Mouse (Mus musculus): ENCODE results near the gene Hcfc1.

Gene Hcfc1

DNA sequence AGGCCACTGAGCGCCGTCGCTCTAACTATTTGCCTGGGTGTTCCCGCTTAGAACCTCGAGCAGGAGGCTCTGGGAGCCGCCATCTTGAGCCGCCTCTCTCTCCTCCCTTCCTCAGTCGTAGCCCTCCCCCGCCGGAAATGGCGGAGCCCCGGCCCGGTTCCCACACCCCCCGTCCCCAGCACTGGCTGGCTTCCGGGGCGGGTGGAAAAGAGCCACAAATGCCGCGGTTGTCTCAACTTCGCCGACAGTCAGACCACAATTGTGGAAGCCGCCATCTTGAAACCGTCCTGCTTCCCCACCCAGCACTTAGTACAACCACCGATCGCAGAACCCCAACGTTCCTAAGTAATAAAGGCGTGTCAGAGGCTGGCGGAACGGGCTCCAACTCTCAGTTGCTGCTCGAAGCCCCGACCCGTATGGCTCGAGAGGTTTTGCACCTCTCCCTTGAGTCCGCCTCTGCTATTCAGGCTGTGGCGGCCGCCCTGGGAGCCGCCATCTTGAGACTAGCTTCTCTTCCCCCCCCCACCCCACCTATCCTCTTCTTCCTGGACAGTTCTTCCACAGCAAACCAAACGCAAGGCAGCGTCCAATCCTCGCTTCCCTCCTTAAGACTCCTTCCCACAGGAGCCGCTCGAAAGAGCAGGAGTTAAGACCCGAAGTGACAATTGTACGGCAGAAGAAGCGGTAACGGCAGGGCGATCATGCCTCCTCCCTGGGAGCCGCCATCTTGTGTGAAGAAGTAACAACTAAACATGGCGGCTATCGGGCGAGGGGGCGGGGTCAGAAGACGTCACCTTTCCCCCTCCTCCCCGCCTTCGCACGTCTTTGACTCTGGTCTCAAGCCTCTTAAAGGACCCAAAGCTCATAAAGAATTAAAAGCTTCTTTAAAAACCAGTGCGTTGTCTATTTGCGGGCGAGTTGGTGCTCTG lies at the start of gene Hcfc1:
Gene Hcfc1 (minus strand): TSS at position 110 of the 929 bp plus-strand sequence.
- DNase-seq (ENCODE audit: low spot score in 2 of 2), result peak; percentile 83 to 87

DNA sequence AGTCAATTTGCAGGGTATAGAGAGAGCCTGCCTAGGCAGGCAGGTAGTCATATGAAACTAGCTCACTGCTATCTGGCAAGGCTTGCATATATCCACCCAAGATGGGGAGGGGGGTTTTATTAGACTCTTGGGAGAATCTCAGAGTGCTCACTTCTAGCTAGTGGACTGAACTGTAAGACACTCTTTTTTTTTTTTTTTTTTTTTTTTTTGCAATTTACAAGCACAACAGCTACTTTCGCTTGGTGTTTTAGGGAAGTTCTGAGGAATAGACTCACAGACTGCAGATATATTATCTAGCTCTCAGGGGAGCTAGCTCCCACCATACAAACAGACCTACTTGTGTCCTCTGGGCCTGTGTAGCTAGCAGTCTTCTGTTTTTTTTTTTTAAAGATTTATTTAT lies 48.4 kb upstream of the Hcfc1 start:
- no peak for DNase-seq (ENCODE audit: low spot score in 2 of 2)

DNA sequence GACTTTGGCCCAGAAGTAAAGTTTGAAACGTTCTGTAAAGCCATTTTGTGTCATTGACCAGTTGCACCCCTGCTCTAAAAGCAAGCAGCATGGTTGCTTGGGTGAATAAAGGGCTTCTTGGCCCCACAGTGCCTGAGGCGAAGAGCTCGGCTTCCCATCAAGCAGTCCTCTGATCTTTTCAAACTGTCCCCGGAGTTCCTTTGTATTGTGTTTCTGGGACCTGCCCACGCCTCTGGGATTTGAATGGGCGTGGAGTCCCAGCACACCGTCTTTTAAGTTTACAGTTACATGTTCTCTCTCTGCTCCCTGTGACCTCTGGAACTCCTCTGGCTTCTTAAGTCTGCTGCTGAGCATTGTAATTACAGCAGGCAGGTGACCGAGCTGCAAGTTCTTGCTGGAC lies 41.9 kb upstream of the Hcfc1 start:
- DNase-seq (ENCODE audit: low spot score in 2 of 2), result no peak

DNA sequence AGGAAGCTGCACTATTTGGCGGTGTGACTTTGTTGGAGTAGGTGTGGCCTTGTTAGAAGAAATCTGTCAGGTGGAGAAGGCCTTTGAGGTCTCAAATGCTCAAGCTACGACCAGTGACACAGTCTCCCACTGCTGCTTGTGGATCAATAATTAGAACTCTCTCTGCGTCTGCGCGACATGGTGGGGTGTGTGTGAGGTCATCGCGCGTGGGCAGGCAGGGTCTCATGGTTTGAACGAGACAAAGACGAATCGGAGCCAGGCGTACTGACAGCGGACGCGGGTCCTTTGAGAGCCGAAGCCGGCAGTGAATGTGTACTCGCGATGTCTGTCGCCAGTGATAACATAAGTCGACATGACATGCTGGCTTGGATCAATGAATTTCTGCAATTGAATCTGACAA lies 40.2 kb upstream of the Hcfc1 start:
- no peak for DNase-seq (ENCODE audit: low spot score in 2 of 2)

DNA sequence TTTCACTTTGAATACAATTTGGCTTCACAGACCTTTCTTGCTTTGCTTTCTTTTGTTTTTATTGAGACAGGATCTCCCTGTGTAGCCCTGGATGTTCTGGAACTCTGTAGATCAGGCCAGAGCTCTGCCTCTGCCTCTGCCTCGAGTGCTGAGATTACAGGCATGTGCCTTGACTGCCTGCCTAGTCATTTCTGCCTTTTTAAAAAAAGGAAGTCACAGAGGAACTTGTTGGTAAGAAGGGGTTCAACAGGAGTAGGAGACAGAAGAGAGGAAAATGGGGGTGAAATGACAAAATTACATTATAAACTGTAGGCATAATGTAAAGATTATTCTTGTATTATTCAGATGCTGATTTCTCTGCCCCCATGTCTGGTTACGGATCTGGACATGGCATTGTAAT lies 37.5 kb upstream of the Hcfc1 start:
- DNase-seq (ENCODE audit: low spot score in 2 of 2), result no peak

DNA sequence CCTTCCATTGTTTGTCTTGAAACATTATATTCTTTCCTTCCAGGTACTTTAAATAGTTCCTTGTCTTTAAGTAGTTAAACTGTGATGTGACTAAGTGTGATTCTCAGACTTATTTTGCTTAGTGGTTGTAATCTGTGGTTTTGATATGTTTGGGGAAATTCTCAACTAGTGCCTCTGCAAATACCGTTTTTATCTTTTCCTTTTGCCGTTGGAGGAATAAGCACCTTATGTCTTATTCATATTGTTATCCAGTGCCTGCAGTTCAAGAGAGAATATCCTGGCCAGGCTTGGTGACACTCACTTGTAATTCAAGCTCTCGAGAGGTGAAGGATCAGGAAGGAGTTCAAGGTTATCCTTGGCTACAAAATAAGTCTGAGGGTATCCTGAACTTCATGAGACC lies 34.9 kb upstream of the Hcfc1 start:
- DNase-seq (ENCODE audit: low spot score in 2 of 2), result no peak

DNA sequence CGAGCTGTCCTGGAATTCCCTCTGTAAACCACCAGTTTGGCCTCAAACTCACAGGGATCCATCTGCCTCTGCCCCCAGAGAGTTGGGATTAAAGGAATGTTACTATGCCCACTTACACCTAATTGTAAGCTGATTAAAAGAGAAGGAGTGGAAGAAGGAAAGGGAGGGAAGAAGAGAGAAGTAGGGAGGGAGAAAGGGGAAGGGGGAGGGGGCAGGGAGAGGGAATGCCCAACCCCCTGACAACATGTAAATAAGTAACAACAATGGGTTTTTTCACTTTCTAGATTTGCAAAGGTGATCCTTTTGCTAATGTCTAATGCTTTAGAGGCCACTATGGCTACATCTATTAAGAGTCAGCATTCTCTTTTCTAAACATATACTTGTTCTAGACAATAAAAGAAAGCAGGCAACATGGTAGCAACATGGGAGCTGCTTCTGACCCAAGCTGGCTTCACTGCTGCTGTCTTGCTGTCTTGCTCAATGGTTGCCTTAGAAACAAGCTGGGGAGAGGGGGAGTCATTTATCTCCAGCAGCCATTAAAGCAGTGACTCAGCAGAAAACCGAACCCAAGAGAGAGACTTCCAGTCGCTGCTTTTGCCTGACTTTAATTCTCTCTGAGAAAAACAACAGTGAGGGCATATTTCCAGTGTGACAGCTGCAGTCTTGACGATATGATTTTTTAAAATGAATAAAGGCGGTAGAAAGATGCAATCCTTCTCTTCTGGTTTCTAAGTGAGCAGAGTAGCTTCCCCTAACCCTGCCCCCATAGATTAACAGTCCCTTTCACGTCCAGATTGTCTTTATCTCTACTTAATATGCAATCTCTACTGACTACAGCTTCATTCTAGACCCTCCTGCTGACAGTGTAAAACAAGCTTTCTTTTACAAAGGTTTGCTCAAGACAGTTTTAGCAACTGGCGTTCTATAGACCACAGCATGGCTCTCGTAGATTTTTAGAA lies 33.0 kb upstream of the Hcfc1 start:
- no peak for DNase-seq (ENCODE audit: low spot score in 2 of 2)

DNA sequence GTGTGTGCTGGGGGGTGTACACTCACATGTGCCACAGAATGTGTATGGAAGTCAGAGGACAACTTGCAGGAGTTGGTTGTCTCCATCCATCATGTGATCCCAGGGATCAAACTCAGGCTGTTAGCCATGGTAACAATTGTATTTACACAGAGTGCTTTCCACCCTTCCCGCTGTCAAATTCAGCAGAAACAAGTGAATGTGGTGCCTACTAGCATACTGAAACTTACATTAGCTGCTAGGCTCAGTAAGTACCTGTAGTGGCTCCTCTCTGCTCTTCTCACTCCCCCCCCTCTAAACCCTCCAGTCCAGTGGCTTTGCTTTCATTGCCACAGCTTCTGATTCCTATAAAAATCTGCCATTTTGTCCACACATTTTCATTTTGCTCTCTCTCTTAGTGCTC lies 11.6 kb upstream of the Hcfc1 start:
- no peak for DNase-seq (ENCODE audit: low spot score in 2 of 2)

DNA sequence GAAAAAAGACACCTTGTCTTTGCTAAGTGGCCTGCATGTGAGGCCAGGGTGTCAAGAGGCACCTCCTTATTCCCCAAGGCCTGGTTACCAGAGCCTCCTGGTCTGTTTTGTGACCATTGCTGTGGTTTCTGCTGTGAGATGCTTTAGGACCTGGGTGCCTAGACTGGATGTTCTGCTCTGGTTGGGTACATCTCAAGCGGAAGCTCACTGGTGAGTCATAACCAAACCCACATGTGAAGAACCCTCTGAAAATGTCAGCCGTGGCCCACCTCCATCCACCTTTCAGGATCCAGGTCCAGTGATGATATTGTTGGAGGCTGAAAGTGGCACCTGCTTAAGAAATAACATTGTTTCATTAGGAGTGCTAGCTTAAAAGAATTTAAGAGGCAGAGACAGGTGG lies 10.1 kb upstream of the Hcfc1 start:
- no peak for DNase-seq (ENCODE audit: low spot score in 2 of 2)

DNA sequence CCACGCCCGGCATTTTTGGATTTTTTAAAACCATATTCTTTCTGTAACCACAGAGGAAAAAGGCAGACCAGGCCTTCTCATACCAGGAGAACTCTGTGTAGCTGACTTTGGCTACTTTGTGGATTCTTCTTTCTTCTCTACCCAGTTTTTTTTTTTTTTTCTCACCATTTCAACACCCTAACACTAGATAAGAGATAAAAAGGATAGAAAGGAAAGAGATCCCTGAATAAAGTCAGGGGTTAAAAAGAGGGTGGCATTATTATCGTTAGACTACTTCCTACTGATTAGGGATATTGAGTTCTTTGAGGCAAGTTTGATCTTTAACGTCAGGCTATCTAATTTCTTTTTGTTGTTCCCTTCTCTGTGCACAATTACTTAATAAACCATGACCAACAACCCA lies 6.6 kb upstream of the Hcfc1 start:
- no peak for DNase-seq (ENCODE audit: low spot score in 2 of 2)

DNA sequence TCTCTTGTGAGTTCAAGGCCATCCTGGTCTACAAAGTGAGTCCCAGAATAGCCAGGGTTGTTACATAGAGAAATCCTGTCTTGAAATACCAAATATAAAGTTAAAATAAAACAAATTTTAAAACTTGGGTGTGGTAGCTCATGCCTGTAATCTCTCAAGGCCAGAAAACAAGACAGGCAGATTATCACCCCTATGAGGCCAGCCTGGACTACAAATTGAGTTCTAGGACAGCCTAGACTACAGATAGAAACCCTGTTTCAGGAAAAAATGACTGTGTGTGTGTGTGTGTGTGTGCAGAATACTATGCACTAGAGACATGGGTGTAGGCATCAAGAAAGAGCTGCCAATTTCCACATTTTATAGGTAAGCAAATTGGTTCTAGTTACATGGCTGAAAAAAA lies 4.6 kb upstream of the Hcfc1 start:
- DNase-seq (ENCODE audit: low spot score in 2 of 2), result no peak

DNA sequence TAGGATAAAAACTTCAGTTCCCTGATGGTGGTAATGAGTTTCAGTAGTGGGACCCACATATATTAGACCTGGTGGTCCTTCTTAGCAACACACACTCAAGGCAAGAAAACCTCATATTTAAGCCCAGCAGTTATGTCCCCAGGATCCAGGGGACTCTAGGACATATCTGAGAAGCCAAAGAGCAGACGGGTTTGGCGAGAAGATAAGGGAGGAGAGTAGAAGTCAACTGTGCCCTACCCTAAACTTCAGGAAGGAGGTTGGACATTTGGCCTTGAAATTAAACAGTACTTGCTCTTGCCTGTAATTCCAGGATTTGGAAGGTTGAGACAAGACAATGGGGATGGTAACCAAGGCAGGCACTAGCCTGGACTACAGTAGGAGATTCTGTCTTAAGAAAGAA lies 3.6 kb upstream of the Hcfc1 start:
- no peak for DNase-seq (ENCODE audit: low spot score in 2 of 2)

DNA sequence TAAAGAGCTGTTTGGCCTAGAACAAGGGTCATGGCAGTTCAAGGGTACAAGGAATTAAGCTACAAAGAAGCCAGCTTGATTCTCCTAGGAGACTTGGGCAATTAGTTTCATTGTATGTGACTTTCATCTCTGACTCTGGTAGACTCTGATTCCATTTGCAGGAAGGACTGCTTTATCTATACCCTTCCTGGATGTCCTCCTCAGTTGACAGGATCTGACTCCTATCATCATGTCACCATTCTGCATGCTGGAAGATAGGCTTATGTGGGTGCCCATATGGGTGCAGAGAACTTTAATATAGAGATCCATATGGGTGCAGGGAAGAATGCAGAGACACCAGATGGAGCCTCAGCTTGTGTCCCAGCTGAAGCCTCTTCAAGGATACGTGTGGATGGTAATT lies 3.0 kb upstream of the Hcfc1 start:
- no peak for DNase-seq (ENCODE audit: low spot score in 2 of 2)

DNA sequence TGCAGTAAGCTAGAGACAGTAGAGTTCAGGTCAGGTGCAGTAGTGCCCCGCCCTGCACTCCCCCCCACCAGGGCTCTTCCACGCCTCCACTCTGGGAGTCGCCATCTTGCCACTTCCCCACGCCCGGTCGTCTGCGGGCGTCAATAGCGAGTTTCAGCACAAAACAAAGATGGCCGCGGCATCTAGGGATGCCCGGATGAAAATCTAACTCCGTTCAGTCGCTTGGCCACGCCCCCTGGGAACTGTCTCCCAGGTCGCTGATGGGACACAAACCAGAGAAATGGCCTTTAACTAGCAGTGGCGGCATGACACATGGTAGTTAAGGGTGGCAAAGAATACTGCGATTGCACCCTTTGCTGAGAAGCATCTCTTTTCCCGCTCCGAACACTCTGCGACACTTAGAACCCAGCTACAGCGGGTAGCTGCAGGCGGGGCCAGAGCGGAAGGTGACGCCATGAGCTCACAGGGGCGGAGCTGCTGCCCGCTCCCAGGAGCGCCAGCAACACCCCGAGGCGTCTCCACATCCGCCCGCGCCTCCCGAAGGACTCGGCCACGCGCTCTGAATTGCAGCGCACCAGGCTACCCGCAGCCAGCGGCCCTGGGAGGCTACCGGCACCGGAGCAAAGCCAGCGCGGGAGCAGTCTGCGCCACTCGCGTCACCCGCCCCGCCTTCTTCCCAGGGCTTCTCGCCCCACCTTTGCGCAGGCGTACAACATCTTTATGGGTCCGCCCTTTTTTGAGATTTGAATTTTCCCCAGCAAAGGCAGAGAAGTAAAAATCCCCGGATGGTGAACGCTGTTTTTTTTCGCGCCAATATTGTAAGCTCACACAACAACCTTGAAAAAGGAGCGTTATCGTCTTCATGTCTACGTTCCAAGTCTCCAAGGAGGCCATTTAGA lies 1.3 kb upstream of the Hcfc1 start:
- peak; percentile 83 to 85 for DNase-seq (ENCODE audit: low spot score in 2 of 2)

DNA sequence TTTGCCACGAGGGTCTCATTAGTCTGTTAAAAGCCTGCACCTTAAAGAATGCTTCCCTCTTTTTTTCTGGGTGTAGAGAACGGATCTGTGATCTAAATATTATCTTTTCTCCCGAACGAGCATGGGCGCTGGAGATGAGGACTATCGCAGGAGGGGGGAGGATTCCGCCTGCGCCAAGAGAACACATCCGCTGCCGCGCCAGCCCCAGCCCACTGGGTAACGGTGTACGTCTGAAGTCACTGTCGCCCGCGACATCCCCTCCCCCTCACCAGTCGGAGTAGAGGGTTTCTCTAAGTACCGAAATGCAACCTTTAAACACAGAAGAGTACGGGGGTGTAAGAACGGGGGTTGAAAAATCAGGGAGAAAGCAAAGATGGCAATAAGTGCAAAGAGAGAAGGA lies 850 bp downstream of the Hcfc1 start:
- no peak for DNase-seq (ENCODE audit: low spot score in 2 of 2)

DNA sequence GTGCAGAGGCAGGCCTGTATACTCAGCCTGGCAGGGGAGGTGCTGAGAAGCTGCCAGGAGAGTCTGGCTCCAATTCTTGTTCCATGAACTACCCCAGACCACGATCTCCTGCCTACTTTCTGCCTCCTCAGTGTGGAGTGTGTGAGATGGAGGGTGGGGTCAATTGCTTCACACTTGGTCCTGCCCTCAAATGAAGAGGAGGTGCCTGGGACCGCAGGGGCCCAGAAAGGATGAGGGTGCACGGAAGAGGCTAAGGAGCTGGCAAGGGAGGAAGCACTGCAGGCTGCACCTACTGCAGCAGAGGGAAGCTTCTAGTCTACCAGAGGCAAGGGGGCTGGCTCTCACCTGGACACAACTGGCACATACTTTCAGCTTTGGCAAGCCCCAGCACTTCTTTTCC lies 1.8 kb downstream of the Hcfc1 start:
- DNase-seq (ENCODE audit: low spot score in 2 of 2), result no peak

DNA sequence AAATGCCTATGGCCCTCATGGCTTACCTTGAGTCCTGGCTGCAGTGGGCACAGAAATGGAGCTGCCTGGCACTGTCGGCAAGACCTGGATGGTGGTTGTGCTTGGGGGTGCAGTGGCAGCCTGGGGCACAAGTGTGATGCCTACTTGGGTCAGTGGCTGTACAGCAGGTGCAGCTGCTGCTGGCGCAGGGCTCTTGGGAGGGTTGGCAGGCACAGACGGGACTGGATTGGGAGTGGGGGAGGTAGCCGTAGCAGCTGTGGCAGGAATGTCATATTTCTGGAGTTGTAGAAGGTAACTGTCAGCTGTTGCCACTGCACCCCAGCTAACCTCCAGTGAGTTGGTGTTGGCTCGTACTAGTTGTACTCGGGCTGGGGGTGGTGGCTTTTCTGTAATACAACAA lies 11.2 kb downstream of the Hcfc1 start:
- no peak for DNase-seq (ENCODE audit: low spot score in 2 of 2)

DNA sequence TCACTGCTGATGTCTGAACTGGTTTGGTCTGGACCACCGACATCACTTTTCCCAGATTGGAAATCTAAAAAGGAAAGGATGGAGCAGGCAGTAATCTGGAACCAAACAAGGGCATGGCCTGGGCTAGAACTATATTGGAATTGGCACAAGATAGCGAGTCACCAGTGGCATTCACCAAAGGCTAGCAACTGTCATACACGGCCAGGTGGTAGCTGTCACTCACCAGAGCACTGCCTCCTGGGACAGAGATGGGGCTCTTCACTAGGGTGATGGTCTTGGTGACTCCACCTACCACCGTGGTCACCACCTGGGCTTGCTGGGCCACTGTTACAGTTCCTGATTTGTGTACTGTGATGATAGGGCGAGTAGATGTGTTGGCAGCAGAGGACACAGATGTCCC lies 13.6 kb downstream of the Hcfc1 start:
- DNase-seq (ENCODE audit: low spot score in 2 of 2), result no peak

DNA sequence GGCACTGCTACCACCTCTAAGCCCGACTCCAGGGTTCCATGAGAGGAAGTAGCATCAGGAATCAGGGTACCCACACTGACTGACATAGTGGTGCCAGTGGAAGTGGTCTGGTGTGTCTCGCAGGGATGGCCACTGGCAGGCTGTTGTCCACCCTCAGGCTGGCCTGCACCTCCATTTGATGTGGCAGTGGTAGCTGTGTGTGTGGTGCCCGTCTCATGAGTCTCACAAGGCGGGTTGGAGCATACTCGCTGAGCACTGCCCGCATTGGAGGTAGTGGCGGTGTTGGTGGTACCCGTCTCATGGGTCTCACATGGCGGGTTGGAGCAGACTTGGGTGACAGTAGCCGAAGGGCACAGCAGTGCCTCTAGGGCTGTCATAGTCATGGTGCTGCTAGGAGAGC lies 16.8 kb downstream of the Hcfc1 start:
- no peak for DNase-seq (ENCODE audit: low spot score in 2 of 2)

DNA sequence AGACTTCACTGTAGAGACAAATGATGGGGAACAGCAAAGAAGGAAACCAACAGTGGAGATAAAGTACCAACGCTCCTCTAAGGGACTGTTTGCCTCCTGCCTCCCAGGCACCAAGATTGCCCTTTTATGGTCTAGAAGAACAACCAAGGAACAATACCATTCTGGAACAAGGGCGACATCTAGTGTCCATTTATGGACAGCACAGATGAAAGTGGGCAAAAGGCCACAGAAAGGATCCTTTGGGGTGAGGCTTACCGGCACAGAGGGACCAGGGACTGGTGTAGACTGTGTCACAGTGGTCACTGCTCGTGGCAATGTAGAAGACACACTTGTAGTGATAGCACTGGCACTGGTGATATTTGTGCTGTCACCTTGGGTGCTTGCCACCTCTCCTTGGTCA lies 17.5 kb downstream of the Hcfc1 start:
- peak in 1 of 2 experiments; percentile 36 for DNase-seq (ENCODE audit: low spot score in 2 of 2)

DNA sequence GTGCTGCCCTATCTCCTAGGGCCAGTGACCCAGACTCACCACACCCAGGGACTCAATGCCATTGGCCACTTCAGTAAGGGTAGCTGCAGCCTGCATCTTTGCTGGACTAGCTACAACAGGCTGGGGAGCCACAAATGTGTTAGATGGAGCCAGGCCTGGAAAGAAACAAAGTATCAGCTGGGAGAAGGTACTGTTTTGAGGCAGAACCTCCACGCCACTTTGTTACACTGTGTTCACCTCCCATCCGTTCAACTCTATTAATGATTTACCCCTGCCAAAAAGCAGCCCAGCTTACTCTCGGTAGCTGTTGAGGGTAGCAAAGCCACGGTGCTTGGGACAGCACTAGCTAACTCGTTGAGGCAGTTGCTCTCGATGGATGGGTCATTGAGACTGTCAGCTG lies 19.3 kb downstream of the Hcfc1 start:
- DNase-seq (ENCODE audit: low spot score in 2 of 2), result no peak

DNA sequence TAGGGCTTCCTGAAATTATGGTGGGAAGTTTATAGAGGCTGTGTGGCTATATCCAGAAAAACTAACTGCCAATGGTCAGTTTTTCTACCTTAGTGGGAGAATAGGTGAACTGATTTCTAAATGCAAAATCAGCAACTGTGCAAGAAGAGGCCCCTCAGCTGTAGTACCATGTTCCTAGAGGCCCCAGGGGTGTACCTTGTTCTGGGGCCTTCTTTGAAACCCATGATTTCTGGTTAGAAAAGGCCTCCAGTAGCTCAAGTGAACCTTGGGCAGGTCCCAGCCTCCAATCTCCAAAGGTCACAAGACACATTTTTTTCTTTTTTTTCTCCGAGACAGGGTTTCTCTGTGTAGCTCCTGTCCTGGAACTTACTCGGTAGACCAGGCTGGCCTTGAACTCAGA lies 23.9 kb downstream of the Hcfc1 start:
- no peak for DNase-seq (ENCODE audit: low spot score in 2 of 2)
